28 mouse cellular contexts compared by ENCODE assay signal in the genomic region with DNA sequence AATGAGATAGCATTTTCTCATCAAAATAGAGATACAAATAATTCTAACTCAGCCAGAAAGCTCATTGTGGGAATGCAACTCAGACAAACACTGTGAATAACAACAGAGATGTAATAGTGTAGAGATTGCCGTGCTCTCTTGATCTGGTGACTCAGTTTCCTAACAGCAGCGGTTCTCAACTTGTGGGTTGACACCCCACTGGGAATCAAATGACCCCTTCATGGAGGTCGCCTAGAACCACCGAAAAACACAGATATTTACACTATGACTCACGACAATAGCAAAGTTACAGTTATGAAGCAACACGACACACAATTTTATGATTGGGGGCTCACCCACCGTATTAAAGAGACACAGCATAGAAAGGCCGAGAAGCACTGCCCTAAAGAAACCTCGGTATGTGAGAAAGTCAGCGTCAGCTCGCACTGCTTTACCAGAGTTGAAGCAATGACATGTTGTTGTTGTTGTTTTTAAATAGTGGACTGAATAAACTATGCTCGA. TPM values are rescaled to one million over a fixed set of nuclear protein-coding genes. Genes with fewer than 3 reads are reported as not detected.
A peak's percentile ranks its signal among the peaks of the same experiment; 100 is the strongest.
DNase-seq lines count a peak whose midpoint lies in the region; ATAC-seq and TF ChIP-seq lines count a peak whose summit lies in the region.
"Had no signal": no experiment of that assay in that cellular context is flagged by ENCODE, and none has a peak within 500 bp of the region (broad histone marks: within the 10 kb centered on the region; RNA-seq: fewer than 3 reads in every experiment).

No protein-coding gene starts in this region.

- H3K4me3 ChIP-seq in embryonic facial prominence, embryonic 15.5 days (replicated peaks), result no peak overlapping the region
- H3K4me3 ChIP-seq in embryonic facial prominence, embryonic 10.5 days, result no peak overlapping the region
- no peak overlapping the region for H3K4me3 ChIP-seq in CH12.LX (replicated peaks in 1 of 3; ENCODE audit: low read depth in 2 of 3, low read length in 2 of 3, poor library complexity in 1 of 3)
- no peak overlapping the region for H3K4me3 ChIP-seq in embryonic fibroblast, embryonic 13.5 days (ENCODE audit: insufficient read depth, low read length)
- no peak overlapping the region for H3K4me3 ChIP-seq in midbrain, embryonic 15.5 days
- no peak overlapping the region for H3K4me3 ChIP-seq in liver, embryonic 12.5 days
- H3K4me3 ChIP-seq: embryonic facial prominence, embryonic 13.5 days; forebrain, embryonic 12.5 days; heart, embryonic 15.5 days; intestine, embryonic 15.5 days; liver, embryonic 13.5 days; stomach, embryonic 15.5 days had no signal

- no peaks in the 10 kb centered on the region for H3K9me3 ChIP-seq in embryonic facial prominence, embryonic 15.5 days (replicated peaks)
- no peaks in the 10 kb centered on the region for H3K9me3 ChIP-seq in embryonic facial prominence, embryonic 10.5 days
- no peaks in the 10 kb centered on the region for H3K9me3 ChIP-seq in CH12.LX (replicated peaks; ENCODE audit: low read length)
- no peaks in the 10 kb centered on the region for H3K9me3 ChIP-seq in midbrain, embryonic 15.5 days
- no peaks in the 10 kb centered on the region for H3K9me3 ChIP-seq in liver, embryonic 12.5 days (replicated peaks)
- H3K9me3 ChIP-seq: embryonic facial prominence, embryonic 13.5 days; forebrain, embryonic 12.5 days; G1E; heart, embryonic 15.5 days; intestine, embryonic 15.5 days; liver, embryonic 13.5 days; stomach, embryonic 15.5 days had no signal

- no peak for TF ChIP-seq CTCF in CH12.LX (conservative IDR thresholded peaks at IDR 0.05 in 1 of 2, IDR thresholded peaks at IDR 0.05 in 1 of 2; ENCODE audit: low read depth in 2 of 2, low read length in 2 of 2)
- TF ChIP-seq CTCF in embryonic fibroblast, embryonic 13.5 days (IDR thresholded peaks at IDR 0.05; ENCODE audit: borderline replicate concordance, insufficient read depth, low read length), result no peak

- no peaks in the 10 kb centered on the region for H3K27me3 ChIP-seq in embryonic facial prominence, embryonic 15.5 days
- H3K27me3 ChIP-seq in embryonic facial prominence, embryonic 10.5 days (replicated peaks; ENCODE audit: low read depth, poor library complexity, severe bottlenecking), result no peaks in the 10 kb centered on the region
- no peaks in the 10 kb centered on the region for H3K27me3 ChIP-seq in CH12.LX (replicated peaks)
- no peaks in the 10 kb centered on the region for H3K27me3 ChIP-seq in midbrain, embryonic 15.5 days (replicated peaks)
- no peaks in the 10 kb centered on the region for H3K27me3 ChIP-seq in liver, embryonic 12.5 days (replicated peaks)
- H3K27me3 ChIP-seq: embryonic facial prominence, embryonic 13.5 days; forebrain, embryonic 12.5 days; heart, embryonic 15.5 days; intestine, embryonic 15.5 days; liver, embryonic 13.5 days; stomach, embryonic 15.5 days had no signal

- no peak overlapping the region for H3K9ac ChIP-seq in embryonic facial prominence, embryonic 15.5 days
- peak overlapping the region; percentile 49; the same call in 1 of the 2 replicates for H3K9ac ChIP-seq in CH12.LX (ENCODE audit: insufficient read depth, low read depth)
- no peak overlapping the region for H3K9ac ChIP-seq in midbrain, embryonic 15.5 days
- no peak overlapping the region for H3K9ac ChIP-seq in liver, embryonic 12.5 days
- H3K9ac ChIP-seq: embryonic facial prominence, embryonic 13.5 days; forebrain, embryonic 12.5 days; heart, embryonic 15.5 days; intestine, embryonic 15.5 days; liver, embryonic 13.5 days; stomach, embryonic 15.5 days had no signal

- ATAC-seq in embryonic facial prominence, embryonic 15.5 days (ENCODE audit: insufficient number of reproducible peaks, low FRiP score, low TSS enrichment, low read depth), result no peak
- no peak for ATAC-seq in midbrain, embryonic 15.5 days (replicated peaks)
- ATAC-seq in liver, embryonic 12.5 days, result no peak
- ATAC-seq: hindbrain, postnatal 0 days had no signal

- dilution Hi-C loops in CH12.LX (cut with MboI; ENCODE audit: extremely low pct_ligation_motif_present, extremely low pct_unique_long_range_greater_than_20kb, low sequenced_read_pairs), result no loop called here

- H3K36me3 ChIP-seq in embryonic facial prominence, embryonic 15.5 days, result 0 out of 2 replicates have a peak, but pooled peaks cover 5% of the 10 kb centered on the region
- H3K36me3 ChIP-seq in embryonic facial prominence, embryonic 10.5 days (replicated peaks), result no peaks in the 10 kb centered on the region; the same call in 1 of the 2 replicates
- H3K36me3 ChIP-seq in CH12.LX (replicated peaks in 1 of 2; ENCODE audit: control insufficient read depth in 1 of 2, insufficient read depth in 1 of 2, low read length in 1 of 2), result peaks cover 0 to 7% of the 10 kb centered on the region in 2 experiments
- no peaks in the 10 kb centered on the region; the same call in 1 of the 2 replicates for H3K36me3 ChIP-seq in midbrain, embryonic 15.5 days (replicated peaks)
- H3K36me3 ChIP-seq in liver, embryonic 12.5 days, result peaks cover 3% of the 10 kb centered on the region; the same call in 1 of the 2 replicates
- H3K36me3 ChIP-seq: embryonic facial prominence, embryonic 13.5 days; forebrain, embryonic 12.5 days; G1E; intestine, embryonic 15.5 days; liver, embryonic 13.5 days; stomach, embryonic 15.5 days had no signal

- in situ Hi-C loops in CH12.LX (cut with MboI; ENCODE audit: low pct_ligation_motif_present, low pct_unique_long_range_greater_than_20kb, low sequenced_read_pairs), result no loop called here

- 88% methylated on average over 12 of the region's 12 CpGs for WGBS in embryonic facial prominence, embryonic 15.5 days
- WGBS in embryonic facial prominence, embryonic 10.5 days, result 89% methylated on average over 12 of the region's 12 CpGs
- 90% methylated on average over 12 of the region's 12 CpGs for WGBS in midbrain, embryonic 15.5 days
- 76% methylated on average over 12 of the region's 12 CpGs for WGBS in liver, embryonic 12.5 days (ENCODE audit: insufficient replicate concordance)

- DNase-seq in embryonic facial prominence, embryonic 10.5 days (ENCODE audit: low spot score), result no peak
- DNase-seq in 3T3-L1 (ENCODE audit: low read depth, low spot score), result peak; percentile 64
- no peak for DNase-seq in CH12.LX (ENCODE audit: extremely low read depth)
- no peak for DNase-seq in natural killer cell, adult 2 months (ENCODE audit: low spot score in 2 of 2)
- DNase-seq: adrenal gland, postnatal 14 days; B cell, adult 2 months; cerebellum, adult 8-10 months; embryo, embryonic 11 days; gastrocnemius, postnatal 36 days; kidney, adult 8-10 months; layer of hippocampus, postnatal 36 days; left cerebral cortex, postnatal 4 days; liver, embryonic 13.5 days; retina, postnatal 1 day; right cerebral cortex, postnatal 14 days had no signal

- TF ChIP-seq EP300 in CH12.LX (IDR thresholded peaks at IDR 0.05; ENCODE audit: low read length), result no peak

- 0 out of 2 replicates have a peak, but pooled peaks cover 3% of the 10 kb centered on the region for H3K4me1 ChIP-seq in embryonic facial prominence, embryonic 15.5 days
- peaks cover 5% of the 10 kb centered on the region for H3K4me1 ChIP-seq in embryonic facial prominence, embryonic 10.5 days
- peaks cover 16 to 26% of the 10 kb centered on the region in 2 experiments for H3K4me1 ChIP-seq in CH12.LX (ENCODE audit: control insufficient read depth in 1 of 2, insufficient read depth in 2 of 2)
- H3K4me1 ChIP-seq in embryonic fibroblast, embryonic 13.5 days (ENCODE audit: control insufficient read depth, insufficient read depth, low read length), result peaks cover 18% of the 10 kb centered on the region
- H3K4me1 ChIP-seq in midbrain, embryonic 15.5 days, result no peaks in the 10 kb centered on the region
- no peaks in the 10 kb centered on the region for H3K4me1 ChIP-seq in liver, embryonic 12.5 days
- H3K4me1 ChIP-seq: forebrain, embryonic 12.5 days; liver, embryonic 13.5 days; stomach, embryonic 15.5 days had no signal

- H3K27ac ChIP-seq in embryonic facial prominence, embryonic 15.5 days (replicated peaks), result 0 out of 2 replicates have a peak overlapping the region, but pooled peaks have one; percentile 28
- no peak overlapping the region for H3K27ac ChIP-seq in embryonic facial prominence, embryonic 10.5 days (replicated peaks)
- 0 out of 2 replicates have a peak overlapping the region, but pooled peaks have one; percentile 47 for H3K27ac ChIP-seq in CH12.LX (ENCODE audit: insufficient read depth, low read depth)
- H3K27ac ChIP-seq in embryonic fibroblast, embryonic 13.5 days (ENCODE audit: insufficient read depth, low read length), result peak overlapping the region; percentile 85
- H3K27ac ChIP-seq in midbrain, embryonic 15.5 days, result no peak overlapping the region
- H3K27ac ChIP-seq in liver, embryonic 12.5 days, result no peak overlapping the region
- H3K27ac ChIP-seq: embryonic facial prominence, embryonic 13.5 days; forebrain, embryonic 12.5 days; heart, embryonic 15.5 days; hindbrain, postnatal 0 days; intestine, embryonic 15.5 days; kidney, postnatal 0 days; liver, embryonic 13.5 days; stomach, embryonic 15.5 days had no signal

- no peak overlapping the region for H3K4me2 ChIP-seq in embryonic facial prominence, embryonic 15.5 days (replicated peaks)
- 0 out of 2 replicates have a peak overlapping the region, but pooled peaks have one; percentile 61 for H3K4me2 ChIP-seq in CH12.LX (ENCODE audit: insufficient read depth, low read depth, poor library complexity, severe bottlenecking)
- H3K4me2 ChIP-seq in midbrain, embryonic 15.5 days, result no peak overlapping the region
- H3K4me2 ChIP-seq in liver, embryonic 12.5 days, result no peak overlapping the region
- H3K4me2 ChIP-seq: embryonic facial prominence, embryonic 13.5 days; forebrain, embryonic 12.5 days; heart, embryonic 15.5 days; intestine, embryonic 15.5 days; liver, embryonic 13.5 days; midbrain, embryonic 11.5 days; stomach, embryonic 15.5 days had no signal

- TF ChIP-seq POLR2A in CH12.LX (IDR thresholded peaks at IDR 0.05; ENCODE audit: low read depth, low read length), result no peak
- TF ChIP-seq POLR2A in embryonic fibroblast, embryonic 13.5 days (IDR thresholded peaks at IDR 0.05; ENCODE audit: low read depth, low read length), result no peak

- TF ChIP-seq RAD21 in CH12.LX (IDR thresholded peaks at IDR 0.05; ENCODE audit: low read depth, low read length), result no peak

- H3K79me2 ChIP-seq in CH12.LX (replicated peaks; ENCODE audit: control insufficient read depth, extremely low read depth, insufficient read depth, poor library complexity, severe bottlenecking), result no peaks in the 10 kb centered on the region

TF ChIP-seq in CH12.LX, 34 proteins besides CTCF, POLR2A, EP300 and RAD21 (continues in another document):
- no peak for TF ChIP-seq RCOR1 (conservative IDR thresholded peaks at IDR 0.05; ENCODE audit: low read depth, low read length)

RNA-seq across cellular contexts. Expression of gene Aig1, which starts 35.7 kb away (rescaled TPM):
- polyA plus RNA-seq in embryonic facial prominence, embryonic 15.5 days (2015; fragmentation: Nextera tagmentation; extraction: Ambion mirVana), result 38.6 and 40.7 TPM in 2 replicates
- polyA plus RNA-seq in embryonic facial prominence, embryonic 10.5 days (2016; fragmentation: Nextera tagmentation; extraction: Ambion mirVana), result 21.9 and 24.2 TPM in 2 replicates
- total RNA-seq in CH12.LX (2012; rRNA removed), result 7.0 and 10.8 TPM in 2 replicates
- total RNA-seq in CH12.LX (2014; rRNA removed), result 1.2 and 1.6 TPM in 2 replicates
- polyA plus RNA-seq in CH12.LX (2012; ENCODE audit: insufficient read length, low read depth), result 1.8 and 2.4 TPM in 2 replicates
- polyA plus RNA-seq in embryonic fibroblast, embryonic 13.5 days (2011; ENCODE audit: insufficient read length, low read depth, missing spikeins), result 38.1 and 40.8 TPM in 2 replicates
- polyA plus RNA-seq in midbrain, embryonic 15.5 days (2015; fragmentation: Nextera tagmentation; extraction: Ambion mirVana), result 86.4 and 90.1 TPM in 2 replicates
- polyA plus RNA-seq in liver, embryonic 12.5 days (2016; fragmentation: Nextera tagmentation; extraction: Ambion mirVana), result 12.0 and 14.6 TPM in 2 replicates
- polyA plus RNA-seq: G1E had no signal

Comparison
In these comparisons a context has a peak if more than half of its experiments do, and no peak if none do; other contexts are left out.
1. H3K27ac ChIP-seq: peak in embryonic facial prominence, embryonic 15.5 days (single experiment), CH12.LX (single experiment) and embryonic fibroblast, embryonic 13.5 days (single experiment); none in embryonic facial prominence, embryonic 10.5 days (single experiment), midbrain, embryonic 15.5 days (single experiment) and liver, embryonic 12.5 days (single experiment).